Mouse (Mus musculus) splenic B cell, adult 2 months (primary cell): ENCODE results near the gene Cplx2.

Experiments used
- DNase-seq: peaks from one replicate; pipeline ENCODE4 v3.0.0-alpha.2; 2011; ENCODE audit warnings: low read depth, low spot score
- H3K27me3 ChIP-seq: 2 replicates; pipeline ENCODE4 v1.6.1; 2012; ENCODE audit warnings: mild to moderate bottlenecking, low read length, moderate library complexity, mixed read lengths; ENCODE audit not compliant: control insufficient read depth, poor library complexity, insufficient read depth, severe bottlenecking
- H3K36me3 ChIP-seq: 2 replicates; pipeline ENCODE4 v1.6.1; 2012; ENCODE audit warnings: mild to moderate bottlenecking, low read length, moderate library complexity, mixed read lengths; ENCODE audit not compliant: control insufficient read depth, poor library complexity, insufficient read depth, severe bottlenecking

Cplx2 gene

DNA sequence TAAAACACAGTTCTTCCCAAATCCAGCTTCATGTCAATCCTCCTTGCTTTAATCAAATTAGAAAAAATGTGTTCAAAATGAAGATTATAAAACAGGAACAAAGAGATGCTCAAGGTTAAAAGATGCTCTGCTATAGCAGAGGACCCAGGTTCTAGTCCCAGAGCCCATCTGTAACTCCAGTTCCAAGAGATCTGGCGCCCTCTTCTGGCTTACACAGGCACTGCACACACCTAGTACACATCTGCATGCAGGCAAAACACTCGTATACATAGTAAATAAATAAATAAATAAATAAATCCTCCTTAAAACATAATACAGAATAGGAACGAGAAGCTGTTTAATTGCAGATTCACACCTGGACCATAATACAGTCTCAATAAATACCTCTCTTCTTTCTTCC is 6.9 kb downstream of the Cplx2 start:
- H3K36me3 ChIP-seq = no peaks in the 10 kb centered on the region
- no peaks in the 10 kb centered on the region for H3K27me3 ChIP-seq
- peak; percentile 61 for DNase-seq

DNA sequence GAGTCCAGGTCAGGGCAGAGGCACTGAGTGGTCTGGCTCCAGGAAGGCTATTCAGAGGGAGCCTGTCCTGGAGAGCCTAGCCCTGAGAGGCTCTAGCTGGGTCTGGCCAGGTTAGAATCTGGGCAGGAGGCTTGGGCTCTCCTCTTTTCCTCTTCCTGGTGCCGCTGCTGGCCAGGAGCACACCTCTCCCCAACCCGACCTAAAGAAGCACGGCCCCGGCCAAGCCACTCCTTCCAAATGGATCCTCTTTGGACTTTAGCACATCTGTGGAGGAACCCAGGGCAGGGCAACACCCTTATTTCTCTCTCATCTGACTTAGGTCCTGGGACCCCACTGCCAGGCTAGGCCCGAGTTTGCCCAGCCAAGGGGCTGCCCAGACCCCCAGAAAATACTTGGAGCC is 9.3 kb downstream of the Cplx2 start:
- DNase-seq = no peak
- Histone ChIP-seq H3K36me3 (no peaks in the 10 kb centered on the region), H3K27me3 (no peaks in the 10 kb centered on the region)

DNA sequence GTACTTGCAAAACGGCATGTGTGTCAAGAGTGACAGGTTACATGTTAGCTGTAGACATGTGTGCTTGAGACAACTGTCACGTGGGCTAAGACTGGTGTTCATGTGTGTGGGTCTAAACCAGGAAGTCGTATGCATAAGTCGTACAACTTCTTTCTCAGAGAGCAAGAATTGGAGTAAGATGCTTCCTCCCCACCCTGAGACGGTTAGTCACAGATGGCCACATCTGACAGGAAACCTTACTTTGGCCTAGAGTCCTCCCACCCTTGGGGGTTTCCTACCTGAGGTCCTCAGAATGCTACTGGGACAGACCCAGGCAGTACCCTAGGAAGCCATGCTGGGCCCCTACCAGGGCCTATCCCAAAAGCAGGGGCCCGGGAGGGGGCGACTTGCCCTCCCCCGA is 10.2 kb downstream of the Cplx2 start:
- peak; percentile 54 for DNase-seq

DNA sequence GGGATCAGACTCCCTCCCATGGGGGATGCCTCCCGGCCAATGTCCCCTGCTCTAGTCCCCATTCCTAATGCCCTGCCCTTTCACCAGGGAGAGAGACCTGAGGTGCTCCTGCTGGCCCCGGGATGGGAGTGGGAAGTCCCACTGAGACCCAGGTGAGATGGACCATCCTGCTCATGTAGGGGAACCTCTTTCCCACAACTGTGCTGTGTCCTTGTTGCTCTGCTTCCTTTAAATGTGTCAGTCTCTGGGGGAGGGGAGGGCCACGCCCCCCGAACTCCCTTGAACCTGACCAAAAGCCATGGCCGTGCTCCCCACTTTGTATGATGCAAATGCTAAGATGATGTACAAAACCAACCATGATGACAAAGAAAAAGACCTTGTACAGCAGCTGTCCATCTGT is 12.4 kb downstream of the Cplx2 start:
- DNase-seq = no peak
- H3K36me3 ChIP-seq = no peaks in the 10 kb centered on the region
- H3K27me3 ChIP-seq = no peaks in the 10 kb centered on the region

More for the DNA sequence above, 10.2 kb downstream of the Cplx2 start:
- H3K36me3 ChIP-seq = no peaks in the 10 kb centered on the region
- no peaks in the 10 kb centered on the region for H3K27me3 ChIP-seq

DNA sequence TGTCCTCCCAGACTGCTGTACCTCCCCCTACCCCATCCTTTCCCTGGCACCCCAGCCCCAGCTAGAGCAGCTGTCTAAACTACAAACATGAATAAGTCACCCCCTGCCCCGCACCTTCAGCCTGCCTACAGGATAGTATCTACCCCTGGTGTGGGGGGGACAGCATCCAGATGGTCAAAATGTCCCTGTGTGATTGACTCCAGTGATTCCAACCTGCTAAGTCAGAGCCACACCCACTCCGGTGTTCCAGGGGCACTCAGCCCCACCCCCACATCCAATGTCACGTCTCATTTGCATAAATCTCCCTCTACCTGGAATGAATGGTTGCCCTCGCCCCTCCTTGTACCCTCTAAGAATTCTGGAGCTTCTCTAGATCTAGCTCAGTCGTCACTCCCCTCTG is 13.4 kb downstream of the Cplx2 start:
- Histone ChIP-seq H3K27me3 (no peaks in the 10 kb centered on the region), H3K36me3 (no peaks in the 10 kb centered on the region)
- no peak for DNase-seq

DNA sequence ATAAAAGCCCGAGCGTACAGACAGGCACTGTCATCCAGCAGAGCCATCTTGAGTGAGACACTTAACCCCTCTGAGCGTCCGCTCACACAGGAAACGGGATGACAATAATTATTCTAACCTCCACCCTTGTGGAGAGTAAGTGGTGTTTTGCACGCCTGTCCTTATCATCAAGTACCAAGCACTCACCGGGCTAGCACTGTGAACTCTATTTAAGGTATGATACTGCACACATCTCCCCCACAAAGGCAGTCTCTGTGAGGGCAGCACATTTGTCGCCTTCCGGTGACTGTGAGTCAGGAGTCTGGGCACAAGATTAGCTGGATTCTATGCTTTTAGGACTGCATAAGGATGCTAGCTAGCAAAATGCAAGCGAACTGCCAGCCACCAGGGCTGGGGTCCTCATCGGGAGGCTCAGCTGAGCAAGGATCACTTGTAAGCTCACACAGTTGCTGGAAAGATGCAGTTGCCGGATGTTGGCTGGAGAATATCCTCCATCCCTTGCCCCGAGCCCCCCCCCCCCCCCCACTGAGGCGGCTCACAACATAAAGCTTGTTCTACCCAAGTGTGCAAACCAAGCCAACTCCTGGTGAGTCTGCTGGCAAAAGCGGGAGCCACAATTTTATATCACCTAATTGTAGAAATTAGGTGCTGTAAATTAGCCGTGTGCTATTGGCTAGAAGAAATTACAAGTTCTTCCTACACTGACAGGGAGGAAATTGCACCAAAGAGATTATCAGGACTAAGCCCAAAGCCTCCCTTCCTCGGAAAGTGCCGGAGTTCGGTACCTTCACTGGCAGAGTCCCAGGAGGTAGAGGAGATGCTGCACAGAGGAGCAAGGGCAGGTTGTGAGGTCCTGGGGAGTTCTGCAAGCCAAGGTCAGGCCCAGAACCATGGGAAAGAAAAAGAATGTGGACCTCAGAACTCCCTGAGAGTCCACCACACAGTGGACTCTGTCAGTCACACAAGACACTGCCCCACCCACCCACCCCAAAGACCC is 14.2 kb downstream of the Cplx2 start:
- no peak for DNase-seq
- no peaks in the 10 kb centered on the region for H3K27me3 ChIP-seq

DNA sequence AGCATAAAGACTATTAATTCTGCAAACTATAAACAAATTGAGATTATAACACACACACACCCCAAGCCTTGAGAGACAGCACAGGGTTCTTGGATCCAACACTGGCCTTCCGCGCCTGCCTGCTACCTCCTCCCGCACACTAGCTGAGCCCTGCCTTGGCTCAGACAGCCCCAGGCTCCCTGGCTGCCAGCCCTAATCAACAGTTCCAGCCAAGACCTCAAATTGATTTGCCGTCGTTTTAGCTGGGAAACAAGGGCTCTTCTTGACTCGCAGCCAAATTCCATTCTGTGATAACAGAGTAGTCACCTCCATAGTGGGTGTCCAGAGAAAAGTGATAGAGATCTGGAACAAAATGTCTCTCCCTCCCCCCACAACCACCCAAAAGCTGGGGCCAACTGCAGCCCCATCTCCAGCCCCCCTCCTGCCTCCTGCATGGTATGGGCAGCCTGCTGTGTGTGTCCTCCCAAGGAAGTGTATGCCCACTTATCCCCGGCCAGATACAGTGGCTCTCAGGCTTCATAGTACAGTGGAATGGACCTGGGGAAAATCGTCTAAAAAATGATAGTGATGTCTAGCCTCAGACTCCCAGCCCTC is 18.9 kb downstream of the Cplx2 start:
- Histone ChIP-seq H3K27me3 (no peaks in the 10 kb centered on the region), H3K36me3 (no peaks in the 10 kb centered on the region)
- no peak for DNase-seq

More for the DNA sequence above, 14.2 kb downstream of the Cplx2 start:
- H3K36me3 ChIP-seq = no peaks in the 10 kb centered on the region

DNA sequence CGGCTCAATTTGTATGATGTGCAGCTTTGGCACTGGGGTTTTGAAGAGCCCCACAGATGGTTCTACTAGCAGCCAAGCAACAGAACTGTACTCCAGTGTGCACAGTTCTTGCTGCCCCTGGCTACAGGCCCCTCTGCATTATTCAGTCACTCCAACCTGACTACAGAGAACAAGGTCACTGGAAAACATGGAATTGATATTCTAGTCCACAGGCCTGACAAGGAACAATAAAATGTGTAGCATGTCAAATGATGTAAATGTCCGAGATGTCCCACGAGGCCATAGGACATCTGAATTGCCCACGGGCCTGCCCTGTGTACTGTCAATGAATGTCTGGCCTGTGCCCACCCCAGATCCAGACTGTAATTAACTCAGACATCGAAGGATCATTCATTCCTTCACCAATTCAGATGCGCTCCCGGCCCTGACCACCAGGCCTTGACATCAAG is 19.4 kb downstream of the Cplx2 start:
- H3K36me3 ChIP-seq = no peaks in the 10 kb centered on the region

DNA sequence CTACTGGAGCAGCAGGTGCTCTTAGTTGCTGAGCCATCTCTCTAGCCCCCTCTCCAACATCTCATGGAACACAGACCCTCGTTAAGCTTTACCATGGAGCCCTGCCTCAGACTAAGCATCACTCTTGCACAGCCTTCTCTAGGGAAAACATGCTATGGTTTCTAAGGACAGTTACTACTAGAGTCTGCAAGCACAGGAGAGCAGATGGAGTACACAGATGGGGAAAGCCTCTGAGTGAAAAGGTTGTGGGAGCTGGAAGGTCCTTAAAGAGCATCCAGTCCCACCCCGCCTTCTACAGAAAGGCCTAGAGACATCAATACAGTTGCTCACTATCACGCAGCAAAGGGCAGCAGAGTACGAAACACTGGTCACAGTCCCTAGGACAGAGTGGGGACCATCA is 20.2 kb downstream of the Cplx2 start:
- no peak for DNase-seq
- H3K36me3 ChIP-seq = no peaks in the 10 kb centered on the region
- H3K27me3 ChIP-seq = no peaks in the 10 kb centered on the region

More for the DNA sequence above, 19.4 kb downstream of the Cplx2 start:
- no peaks in the 10 kb centered on the region for H3K27me3 ChIP-seq
- DNase-seq = no peak

DNA sequence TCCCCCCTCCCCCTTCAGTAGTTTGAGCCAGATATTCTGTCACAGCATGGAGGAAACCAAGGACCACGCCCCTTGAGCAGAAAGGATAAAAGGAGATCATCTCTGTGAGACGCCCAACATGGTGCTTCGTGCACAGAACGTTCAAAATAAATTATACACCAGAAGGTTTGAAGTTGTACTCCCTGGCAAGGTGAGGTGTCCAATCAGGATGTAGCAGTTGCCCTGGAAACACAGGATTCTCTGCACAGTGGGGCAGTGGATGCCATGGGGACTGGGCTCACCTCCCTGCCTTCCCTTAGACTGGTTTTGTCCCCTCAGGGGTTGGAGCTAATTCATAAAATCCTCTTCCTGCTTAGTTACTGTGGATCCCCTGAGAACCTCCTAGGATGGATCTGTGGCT is 25.9 kb downstream of the Cplx2 start:
- Histone ChIP-seq H3K27me3 (no peaks in the 10 kb centered on the region), H3K36me3 (no peaks in the 10 kb centered on the region)
- DNase-seq = no peak

DNA sequence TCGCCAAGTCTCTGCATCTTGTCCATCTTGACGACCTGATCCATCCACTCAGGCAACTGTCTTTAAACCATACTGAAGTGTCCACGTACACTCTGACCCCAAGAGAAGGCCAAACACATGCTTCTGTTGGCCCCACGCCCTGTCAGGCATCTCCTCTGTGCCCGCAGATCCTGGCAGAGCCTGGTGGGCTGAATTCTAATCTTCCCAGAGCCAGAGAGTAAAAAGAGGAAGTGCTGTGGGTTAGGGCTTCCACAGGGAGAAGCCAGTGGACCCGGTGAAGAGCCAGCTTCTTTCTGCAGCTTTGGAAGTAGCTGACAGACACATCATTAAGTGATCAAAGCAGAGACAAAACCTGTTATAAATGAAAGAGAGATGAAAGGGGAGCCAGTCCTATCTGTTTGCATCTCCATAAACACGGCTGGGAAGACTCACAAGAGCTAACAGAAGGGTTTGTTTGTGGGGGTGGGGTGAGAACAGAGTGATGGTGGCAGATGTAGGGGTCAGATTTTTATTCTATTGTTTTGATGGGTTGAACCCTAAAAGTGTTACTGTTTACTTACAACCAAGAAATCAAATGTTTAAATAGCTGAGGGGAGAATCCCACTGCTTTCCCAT is 29.5 kb downstream of the Cplx2 start:
- H3K27me3 ChIP-seq = no peaks in the 10 kb centered on the region
- no peaks in the 10 kb centered on the region for H3K36me3 ChIP-seq
- no peak for DNase-seq

DNA sequence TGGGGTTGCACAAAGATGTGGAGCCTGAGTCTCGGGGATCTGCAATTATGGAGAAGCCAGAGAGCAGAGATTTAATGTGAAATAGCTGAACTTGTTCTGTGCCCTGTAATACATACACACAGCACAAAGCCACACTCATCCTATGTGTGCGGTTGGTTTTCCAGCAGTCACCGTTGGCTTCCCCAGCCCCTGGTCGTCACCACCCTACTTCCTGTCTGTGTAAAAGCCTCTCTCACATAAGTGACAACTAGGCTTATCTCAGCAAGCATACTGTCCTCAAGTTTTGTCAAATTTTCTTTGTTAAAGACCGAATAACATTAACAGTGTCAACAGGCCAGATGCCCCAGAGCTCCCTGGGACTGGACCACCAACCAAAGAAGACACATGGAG is 30.0 kb downstream of the Cplx2 start:
- DNase-seq = no peak
- no peaks in the 10 kb centered on the region for H3K27me3 ChIP-seq
- H3K36me3 ChIP-seq = no peaks in the 10 kb centered on the region

DNA sequence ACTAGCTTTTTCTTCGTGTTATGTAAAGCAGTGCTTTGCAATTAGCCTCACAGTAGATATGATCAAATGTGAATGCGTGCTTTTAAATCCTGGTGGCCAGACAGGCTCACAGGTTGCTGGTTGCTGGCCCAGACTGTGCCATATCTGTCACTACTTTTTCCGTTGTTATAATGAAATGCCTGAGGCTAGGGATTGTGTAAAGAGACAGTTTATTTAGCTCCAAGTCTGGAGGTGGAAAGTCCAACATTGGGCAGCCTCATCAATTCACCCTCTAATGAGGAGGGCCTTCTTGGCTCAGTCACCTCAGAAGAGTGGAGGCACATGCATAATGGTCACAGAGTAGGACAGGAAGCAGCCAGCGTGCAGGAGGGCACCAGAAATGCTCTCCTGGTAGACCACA is 31.2 kb downstream of the Cplx2 start:
- Histone ChIP-seq H3K27me3 (no peaks in the 10 kb centered on the region), H3K36me3 (no peaks in the 10 kb centered on the region)
- DNase-seq = no peak

DNA sequence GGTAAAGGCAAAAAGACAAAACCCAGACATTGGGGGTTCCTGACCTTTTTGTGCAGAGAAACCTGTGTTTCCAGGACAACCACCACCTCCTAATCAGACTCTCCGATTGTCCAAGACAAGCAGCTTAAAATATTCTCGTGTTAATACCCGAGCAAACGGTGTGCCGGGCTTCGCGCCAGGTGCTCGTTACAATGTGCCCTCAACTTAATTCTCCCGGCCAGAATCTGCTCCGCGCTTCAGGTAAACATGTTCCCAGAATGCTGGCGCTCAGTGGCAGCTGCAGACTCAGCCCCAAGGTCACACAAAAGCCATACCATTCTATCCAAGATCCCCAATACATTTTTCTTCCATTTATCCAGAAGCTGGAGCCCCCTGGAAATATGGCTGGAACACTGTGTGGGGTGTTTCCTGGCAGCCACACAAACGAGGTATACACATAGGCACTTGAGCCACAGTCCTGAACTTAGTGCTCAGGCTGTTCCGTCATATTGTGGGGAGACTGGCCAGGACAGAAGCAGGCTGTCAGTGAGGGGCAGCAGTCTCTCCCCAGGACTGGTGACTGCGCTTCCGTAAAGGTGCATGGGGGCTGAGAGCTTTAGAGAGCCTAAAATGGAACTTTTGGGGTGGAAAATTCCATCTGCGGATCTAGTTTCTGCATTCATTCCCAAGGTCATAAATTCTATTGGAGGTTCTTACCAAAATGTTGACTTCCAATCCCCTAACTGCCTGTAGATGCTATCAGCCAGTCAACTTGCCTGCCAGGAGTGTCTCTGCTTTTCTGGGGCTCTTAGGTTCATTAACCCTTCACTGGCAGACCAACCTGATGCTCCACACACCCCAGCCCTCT is 32.3 kb downstream of the Cplx2 start:
- DNase-seq = no peak
- no peaks in the 10 kb centered on the region for H3K36me3 ChIP-seq
- H3K27me3 ChIP-seq = no peaks in the 10 kb centered on the region
